Mouse (Mus musculus): ENCODE measurements at regions not wholly inside any gene's neighbourhood (a gene's known extent, or its start where the extent isn't known, plus 50 kb on each side); places are given as distances from the start of the nearest gene placed in this dataset.

DNA sequence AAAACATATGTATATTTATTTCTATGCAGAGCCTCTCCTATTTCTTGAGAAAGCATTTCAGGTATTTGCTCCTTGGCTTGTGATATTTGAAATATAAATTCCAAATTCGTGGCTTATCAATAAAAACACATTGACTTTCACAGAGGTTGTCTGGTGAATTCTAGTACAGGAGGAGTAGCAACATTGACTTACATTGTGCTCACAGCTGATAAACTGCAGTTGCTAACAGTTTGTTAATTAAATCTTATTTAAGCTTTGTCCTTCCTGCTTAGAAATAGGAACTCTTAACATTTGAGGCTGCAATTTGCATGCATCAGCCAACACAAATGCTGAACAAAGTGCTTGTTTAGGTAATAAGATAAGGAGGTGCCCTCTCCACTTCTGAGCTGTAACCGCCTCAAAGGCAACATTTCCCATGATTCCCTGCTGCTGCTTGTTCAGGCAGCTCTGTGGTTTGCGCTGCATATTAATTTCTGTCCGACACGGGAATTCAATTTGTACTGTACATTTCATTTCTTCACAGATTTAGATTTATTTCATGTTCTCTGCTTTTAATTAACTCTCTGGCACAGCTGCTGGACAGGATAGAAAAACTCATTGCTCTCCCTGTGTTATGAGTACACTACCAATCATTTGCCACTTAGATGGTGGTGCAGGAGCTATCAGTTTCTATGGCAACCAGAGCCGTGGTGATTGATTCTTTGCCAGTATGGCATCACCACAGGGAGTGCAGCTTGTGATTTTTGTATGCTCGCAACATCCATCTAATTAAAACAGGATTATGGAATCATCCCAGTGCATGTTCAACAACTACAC is 219.0 kb downstream of the Zfp352 start:
- WGBS: 63% methylated on average over 7 of the region's 7 CpGs
- peak; percentile 91 for ATAC-seq (ENCODE audit: low FRiP score)
- H3K27ac ChIP-seq (ENCODE audit: low read depth, low read length): no peak overlapping the region

DNA sequence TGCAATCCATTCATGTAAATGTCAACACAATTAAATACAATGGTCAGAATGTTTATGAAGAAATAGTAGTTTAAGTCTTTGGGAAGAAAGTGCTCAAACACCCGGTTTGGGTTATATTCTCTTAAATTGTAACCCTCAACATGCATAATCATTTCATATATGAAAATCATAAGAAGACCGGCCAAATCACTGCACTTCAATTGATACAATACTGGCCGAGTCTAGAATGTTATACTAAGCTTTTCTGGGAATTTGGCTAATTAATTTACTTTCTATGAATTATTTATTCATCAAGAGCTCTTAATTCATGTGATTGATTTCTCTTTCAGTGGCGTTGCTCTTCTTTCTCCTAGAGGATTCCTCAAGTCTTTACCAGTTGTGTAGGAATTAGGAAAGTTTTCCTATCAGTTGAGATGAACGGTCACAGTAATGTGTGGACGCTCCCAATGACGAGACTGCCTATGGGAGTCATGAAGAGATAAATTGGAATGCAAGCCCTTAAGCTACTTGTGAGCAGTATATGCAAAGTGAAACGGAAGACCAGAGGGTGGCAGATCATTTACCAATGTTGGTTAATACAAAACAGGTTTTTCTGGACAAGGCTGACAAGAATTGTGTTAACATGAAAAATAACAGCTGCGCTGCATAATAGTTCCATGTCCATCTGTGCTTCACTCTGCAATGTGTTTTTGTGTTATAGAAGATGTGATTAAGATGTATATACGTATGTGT is 219.7 kb downstream of the Zfp352 start:
- no peak for DNase-seq (ENCODE audit: low spot score, missing footprints)
- Histone ChIP-seq H3K27ac (ENCODE audit: low read depth, low read length) (no peak overlapping the region), H3K36me3 (ENCODE audit: control insufficient read depth, insufficient read depth, low read length) (no peaks in the 10 kb centered on the region), H3K4me1 (ENCODE audit: control insufficient read depth, insufficient read depth, low read length) (no peaks in the 10 kb centered on the region), H3K9me3 (ENCODE audit: control insufficient read depth, low read length) (no peaks in the 10 kb centered on the region), H3K4me2 (no peak overlapping the region), H3K27me3 (ENCODE audit: control insufficient read depth, insufficient read depth, low read length) (no peaks in the 10 kb centered on the region), H3K4me3 (ENCODE audit: low read depth, low read length) (no peak overlapping the region), H3K9ac (ENCODE audit: low read length) (no peak overlapping the region)
- ATAC-seq (ENCODE audit: low FRiP score): peak; percentile 28; the same call in 1 of the 2 replicates
- WGBS: 81% methylated on average over 10 of the region's 10 CpGs

More for the DNA sequence above, 219.0 kb downstream of the Zfp352 start:
- H3K4me2 ChIP-seq: no peak overlapping the region
- H3K9ac ChIP-seq (ENCODE audit: low read length): no peak overlapping the region
- no peaks in the 10 kb centered on the region for H3K4me1 ChIP-seq (ENCODE audit: control insufficient read depth, insufficient read depth, low read length)
- no peaks in the 10 kb centered on the region for H3K9me3 ChIP-seq (ENCODE audit: control insufficient read depth, low read length)
- DNase-seq (ENCODE audit: low spot score, missing footprints): no peak
- H3K27me3 ChIP-seq (ENCODE audit: control insufficient read depth, insufficient read depth, low read length): no peaks in the 10 kb centered on the region
- H3K4me3 ChIP-seq (ENCODE audit: low read depth, low read length): no peak overlapping the region
- H3K36me3 ChIP-seq (ENCODE audit: control insufficient read depth, insufficient read depth, low read length): no peaks in the 10 kb centered on the region

DNA sequence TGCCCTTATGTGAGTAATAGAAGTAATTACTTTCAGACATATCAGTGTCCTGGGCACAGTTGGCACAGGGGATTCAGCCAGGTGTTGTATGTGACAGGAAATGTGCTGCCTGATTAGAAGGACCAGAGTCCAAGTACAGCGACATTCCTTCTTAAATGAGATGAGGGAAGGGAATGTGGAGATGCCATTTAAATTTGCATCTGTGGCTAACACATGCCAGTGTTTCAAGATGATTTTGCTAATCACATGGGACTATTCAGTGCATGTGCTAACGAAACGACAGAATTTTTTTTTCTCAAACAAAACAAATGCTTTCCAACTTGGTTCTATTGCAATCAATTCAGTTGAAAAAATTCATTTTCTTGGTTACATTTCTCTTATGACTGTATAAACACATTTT is 226.6 kb downstream of the Zfp352 start:
- H3K27ac ChIP-seq (ENCODE audit: low read depth, low read length): no peak overlapping the region
- no peak overlapping the region for H3K4me2 ChIP-seq
- WGBS: 89% methylated on average over 3 of the region's 3 CpGs
- no peaks in the 10 kb centered on the region for H3K9me3 ChIP-seq (ENCODE audit: control insufficient read depth, low read length)
- no peak overlapping the region for H3K4me3 ChIP-seq (ENCODE audit: low read depth, low read length)
- H3K36me3 ChIP-seq (ENCODE audit: control insufficient read depth, insufficient read depth, low read length): no peaks in the 10 kb centered on the region
- no peaks in the 10 kb centered on the region for H3K4me1 ChIP-seq (ENCODE audit: control insufficient read depth, insufficient read depth, low read length)
- H3K9ac ChIP-seq (ENCODE audit: low read length): no peak overlapping the region
- ATAC-seq (ENCODE audit: low FRiP score) (no peak), DNase-seq (ENCODE audit: low spot score, missing footprints) (no peak)
- H3K27me3 ChIP-seq (ENCODE audit: control insufficient read depth, insufficient read depth, low read length): no peaks in the 10 kb centered on the region

DNA sequence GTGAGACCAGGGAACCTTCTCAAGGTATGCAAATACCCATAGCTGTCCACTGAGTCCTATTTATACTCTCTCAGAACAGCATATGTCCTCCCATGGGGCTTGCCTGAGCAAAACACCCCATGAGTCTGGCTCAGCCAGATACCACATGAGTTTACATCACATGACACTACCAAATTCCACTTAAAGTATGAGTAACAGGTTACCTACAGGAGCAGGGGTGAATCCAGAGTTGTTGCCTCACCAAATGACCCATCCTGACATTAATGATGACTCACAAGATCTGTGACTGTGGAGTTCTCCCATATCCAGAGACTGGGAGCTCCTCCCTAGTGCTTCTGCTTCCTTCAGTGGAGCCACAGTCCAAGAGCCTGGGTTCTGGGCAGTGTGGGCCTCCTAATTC is 234.0 kb downstream of the Zfp352 start:
- no peak for DNase-seq (ENCODE audit: low spot score, missing footprints)
- no peak overlapping the region for H3K4me2 ChIP-seq

DNA sequence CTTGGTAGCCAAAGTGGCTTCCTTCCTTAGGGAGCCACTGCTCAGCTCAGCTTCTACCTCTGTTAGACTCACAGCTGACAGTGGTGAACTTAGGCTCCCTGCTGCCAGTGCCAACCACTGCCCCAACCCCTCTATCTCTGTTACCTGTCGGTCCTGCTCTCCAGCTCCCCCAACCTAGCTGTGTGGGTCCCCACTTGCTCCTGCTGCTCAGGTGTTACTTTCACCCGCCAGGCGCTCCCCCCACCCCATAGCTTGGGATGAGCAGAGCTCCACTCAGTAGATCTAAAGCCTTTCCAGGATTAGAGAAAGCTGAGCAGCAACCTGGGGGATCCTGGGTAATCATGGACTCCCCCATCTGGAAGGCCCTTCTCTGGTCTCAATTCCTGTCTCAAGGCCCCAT is 234.4 kb downstream of the Zfp352 start:
- no peaks in the 10 kb centered on the region for H3K36me3 ChIP-seq (ENCODE audit: control insufficient read depth, insufficient read depth, low read length)
- no peak; the same call in 1 of the 2 replicates for ATAC-seq (ENCODE audit: low FRiP score)
- no peak overlapping the region for H3K4me2 ChIP-seq
- H3K9ac ChIP-seq (ENCODE audit: low read length): no peak overlapping the region
- H3K27ac ChIP-seq (ENCODE audit: low read depth, low read length): no peak overlapping the region
- 85% methylated on average over 3 of the region's 3 CpGs for WGBS
- H3K27me3 ChIP-seq (ENCODE audit: control insufficient read depth, insufficient read depth, low read length): no peaks in the 10 kb centered on the region
- no peaks in the 10 kb centered on the region for H3K4me1 ChIP-seq (ENCODE audit: control insufficient read depth, insufficient read depth, low read length)
- no peak overlapping the region for H3K4me3 ChIP-seq (ENCODE audit: low read depth, low read length)
- no peaks in the 10 kb centered on the region for H3K9me3 ChIP-seq (ENCODE audit: control insufficient read depth, low read length)
- no peak for DNase-seq (ENCODE audit: low spot score, missing footprints)

More for the DNA sequence above, 234.0 kb downstream of the Zfp352 start:
- Histone ChIP-seq H3K4me3 (ENCODE audit: low read depth, low read length) (no peak overlapping the region), H3K4me1 (ENCODE audit: control insufficient read depth, insufficient read depth, low read length) (no peaks in the 10 kb centered on the region), H3K27me3 (ENCODE audit: control insufficient read depth, insufficient read depth, low read length) (no peaks in the 10 kb centered on the region), H3K9me3 (ENCODE audit: control insufficient read depth, low read length) (no peaks in the 10 kb centered on the region), H3K27ac (ENCODE audit: low read depth, low read length) (no peak overlapping the region), H3K36me3 (ENCODE audit: control insufficient read depth, insufficient read depth, low read length) (no peaks in the 10 kb centered on the region), H3K9ac (ENCODE audit: low read length) (no peak overlapping the region)
- ATAC-seq (ENCODE audit: low FRiP score): no peak

DNA sequence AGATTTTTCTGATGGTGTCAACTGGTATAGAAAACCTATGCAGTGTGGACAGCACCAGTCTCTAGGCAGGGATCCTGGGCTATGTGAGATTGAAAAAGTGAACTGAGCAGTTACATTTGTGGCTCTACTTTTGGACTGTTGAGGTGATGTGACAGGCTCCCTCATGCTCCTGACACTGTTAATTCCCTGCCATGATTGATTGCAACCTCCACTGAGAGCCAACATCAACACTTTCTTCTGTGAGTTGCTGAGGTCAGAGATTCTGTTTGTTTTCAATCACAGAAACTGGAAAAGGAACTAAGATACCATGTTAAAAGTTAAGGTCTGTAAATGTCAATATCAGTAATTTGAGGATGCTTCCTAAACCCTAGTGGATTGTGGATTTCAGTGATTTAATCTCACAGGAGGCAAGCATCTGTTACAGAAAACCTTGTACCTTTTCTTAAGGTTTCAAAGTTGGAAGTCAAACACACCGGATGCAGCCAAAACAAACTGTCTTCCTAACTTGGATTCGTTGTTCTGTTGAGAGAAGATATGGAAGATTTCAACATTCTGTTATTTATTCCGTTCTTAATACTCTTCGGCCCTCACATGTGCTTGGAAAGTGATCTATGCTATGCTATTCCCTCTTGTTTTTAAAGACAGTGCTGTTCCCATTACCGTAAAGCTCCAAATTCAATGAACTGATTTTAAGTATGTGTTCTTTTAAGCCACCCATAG is 278.4 kb downstream of the Zfp352 start:
- WGBS: 93% methylated on average over 5 of the region's 5 CpGs
- H3K27ac ChIP-seq (ENCODE audit: low read depth, low read length): no peak overlapping the region
- no peak for ATAC-seq (ENCODE audit: low FRiP score)

More for the DNA sequence above, 278.4 kb downstream of the Zfp352 start:
- no peak overlapping the region for H3K9ac ChIP-seq (ENCODE audit: low read length)
- H3K36me3 ChIP-seq (ENCODE audit: control insufficient read depth, insufficient read depth, low read length): no peaks in the 10 kb centered on the region
- no peak overlapping the region for H3K4me2 ChIP-seq
- H3K9me3 ChIP-seq (ENCODE audit: control insufficient read depth, low read length): no peaks in the 10 kb centered on the region
- peak; percentile 23 for DNase-seq (ENCODE audit: low spot score, missing footprints)
- no peak overlapping the region for H3K4me3 ChIP-seq (ENCODE audit: low read depth, low read length)
- H3K27me3 ChIP-seq (ENCODE audit: control insufficient read depth, insufficient read depth, low read length): no peaks in the 10 kb centered on the region
- no peaks in the 10 kb centered on the region for H3K4me1 ChIP-seq (ENCODE audit: control insufficient read depth, insufficient read depth, low read length)
